Mouse (Mus musculus): ENCODE results near the gene RPS10-NUDT3.
A peak's percentile ranks its signal among the peaks of the same experiment; 100 is the strongest.
"Not testable (repeated sequence)": the region's sequence is repeated elsewhere in the genome, so short reads cannot be mapped to it uniquely, and the experiment has no call there.

RPS10-NUDT3 gene

GRCm38 (mm10) chr17:27642491-27643062 lies 7.6 kb upstream of the RPS10-NUDT3 start:
- no peak for DNase-seq (ENCODE audit: low spot score)

DNA sequence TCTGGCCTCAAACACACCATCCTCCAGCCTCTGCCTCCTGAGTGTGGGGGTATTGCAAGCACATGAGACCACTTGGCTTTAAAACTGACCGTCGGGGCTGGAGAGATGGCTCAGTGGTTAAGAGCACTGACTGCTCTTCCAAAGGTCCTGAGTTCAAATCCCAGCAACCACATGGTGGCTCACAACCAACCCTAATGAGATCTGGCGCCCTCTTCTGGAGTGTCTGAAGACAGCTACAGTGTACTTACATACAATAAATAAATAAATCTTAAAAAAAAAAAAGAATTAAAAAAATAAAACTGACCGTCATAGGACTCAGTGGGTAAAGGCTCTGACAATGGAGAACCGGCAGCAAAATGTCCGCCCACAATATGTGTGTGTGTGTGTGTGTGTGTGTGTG lies 4.8 kb upstream of the RPS10-NUDT3 start:
- DNase-seq (ENCODE audit: low spot score): not testable (repeated sequence)

DNA sequence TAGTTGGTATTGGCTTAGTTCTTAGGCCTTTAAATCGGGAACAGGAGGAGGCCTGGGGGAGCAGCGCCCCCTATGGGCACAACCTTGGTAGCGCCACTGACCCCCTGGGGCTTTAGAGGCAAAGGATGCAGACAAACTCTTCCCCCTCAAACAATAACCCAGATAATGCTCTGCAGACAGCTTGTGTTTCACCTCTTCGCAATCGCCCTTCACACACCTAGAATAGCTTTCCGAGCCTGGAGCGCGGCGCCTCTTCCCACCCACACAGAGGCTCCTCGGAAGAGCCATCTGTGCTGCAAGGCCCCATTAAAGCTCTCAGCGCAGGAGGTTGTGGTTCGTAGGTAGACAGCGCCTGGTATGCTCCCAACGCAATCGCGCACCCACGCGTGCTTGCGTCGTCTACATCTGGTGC lies 3.9 kb upstream of the RPS10-NUDT3 start:
- DNase-seq (ENCODE audit: low spot score): peak; percentile 26

DNA sequence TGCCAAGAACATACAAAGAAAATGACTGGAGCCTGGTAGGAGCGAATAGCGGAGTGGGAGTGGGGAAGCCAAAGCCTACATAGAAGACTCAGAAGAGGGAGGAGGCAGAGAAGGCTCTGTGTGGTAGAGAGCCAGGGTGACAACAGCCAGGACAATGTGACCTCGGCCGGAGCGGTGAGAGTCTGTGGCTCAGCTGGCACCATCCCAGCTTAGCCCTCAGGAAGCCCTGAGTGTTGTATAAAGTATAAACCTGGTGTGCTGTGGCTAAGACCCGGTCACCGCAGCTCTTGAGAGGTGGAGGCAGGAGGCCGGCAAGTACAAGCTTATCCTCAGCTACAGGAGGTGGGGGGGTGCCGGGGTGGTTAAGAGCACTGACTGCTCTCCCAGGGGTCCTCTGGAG lies 2.3 kb upstream of the RPS10-NUDT3 start:
- no peak for DNase-seq (ENCODE audit: low spot score)

DNA sequence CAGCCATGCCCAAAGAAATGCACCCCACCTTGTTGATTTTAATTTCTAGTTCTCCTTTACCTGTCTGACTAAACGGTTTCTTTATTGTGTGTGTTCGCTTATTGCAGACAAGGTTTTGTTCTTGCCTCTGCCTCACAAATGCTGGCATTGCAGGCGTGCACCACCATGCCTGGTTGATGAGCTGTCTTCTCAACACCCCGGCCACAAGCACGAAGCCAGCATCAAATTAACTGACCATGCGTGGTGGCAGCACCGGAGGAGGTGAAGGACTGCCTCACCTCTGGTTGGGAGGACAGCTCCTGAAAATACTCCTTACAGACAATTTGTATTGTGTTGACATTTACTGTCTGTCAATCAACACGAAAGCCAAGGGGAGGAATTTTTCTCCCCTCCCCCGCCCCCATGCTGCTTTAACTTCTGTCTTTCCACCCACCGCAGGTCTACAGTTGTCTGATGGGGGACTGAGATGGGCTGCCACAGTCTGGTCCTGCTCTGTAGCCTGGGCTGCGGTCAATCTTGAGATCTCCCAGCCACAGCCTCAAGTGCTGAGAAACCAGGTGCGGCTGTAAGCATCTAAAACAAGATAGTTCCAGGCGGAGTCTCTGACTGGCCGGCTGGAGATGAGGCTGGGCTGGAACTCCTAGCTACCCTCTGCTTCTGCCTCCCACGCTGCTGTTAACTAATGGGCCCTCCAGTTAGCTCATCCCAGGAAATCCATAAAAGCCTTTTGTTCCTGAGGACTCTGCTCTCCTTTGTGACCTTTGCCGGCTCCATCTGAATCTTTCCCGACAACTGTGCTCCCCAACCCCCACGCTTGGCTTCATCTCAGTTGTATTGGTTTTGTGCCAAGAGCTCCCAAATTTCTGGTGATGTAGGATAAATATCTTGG lies 1.4 kb upstream of the RPS10-NUDT3 start, which contains the start of gene Rps10:
TSS of gene Rps10 (minus strand) at position 538 of the 889 bp plus-strand sequence.
- DNase-seq (ENCODE audit: low spot score): no peak

DNA sequence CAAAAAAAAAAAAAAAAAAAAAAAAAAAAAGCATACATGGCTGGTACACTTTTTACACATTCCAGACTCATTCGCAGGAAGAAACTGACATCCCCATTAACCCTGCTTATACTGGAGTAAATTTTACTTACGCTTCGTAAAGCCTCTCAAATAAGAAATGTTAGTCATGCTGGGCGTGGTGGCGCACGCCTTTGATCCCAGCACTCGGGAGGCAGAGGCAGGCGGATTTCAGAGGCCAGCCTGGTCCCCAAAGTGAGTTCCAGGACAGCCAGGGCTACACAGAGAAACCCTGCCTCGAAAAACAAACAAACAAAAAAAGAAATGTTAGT lies 517 bp upstream of the RPS10-NUDT3 start:
- peak; percentile 31 for DNase-seq (ENCODE audit: low spot score)

DNA sequence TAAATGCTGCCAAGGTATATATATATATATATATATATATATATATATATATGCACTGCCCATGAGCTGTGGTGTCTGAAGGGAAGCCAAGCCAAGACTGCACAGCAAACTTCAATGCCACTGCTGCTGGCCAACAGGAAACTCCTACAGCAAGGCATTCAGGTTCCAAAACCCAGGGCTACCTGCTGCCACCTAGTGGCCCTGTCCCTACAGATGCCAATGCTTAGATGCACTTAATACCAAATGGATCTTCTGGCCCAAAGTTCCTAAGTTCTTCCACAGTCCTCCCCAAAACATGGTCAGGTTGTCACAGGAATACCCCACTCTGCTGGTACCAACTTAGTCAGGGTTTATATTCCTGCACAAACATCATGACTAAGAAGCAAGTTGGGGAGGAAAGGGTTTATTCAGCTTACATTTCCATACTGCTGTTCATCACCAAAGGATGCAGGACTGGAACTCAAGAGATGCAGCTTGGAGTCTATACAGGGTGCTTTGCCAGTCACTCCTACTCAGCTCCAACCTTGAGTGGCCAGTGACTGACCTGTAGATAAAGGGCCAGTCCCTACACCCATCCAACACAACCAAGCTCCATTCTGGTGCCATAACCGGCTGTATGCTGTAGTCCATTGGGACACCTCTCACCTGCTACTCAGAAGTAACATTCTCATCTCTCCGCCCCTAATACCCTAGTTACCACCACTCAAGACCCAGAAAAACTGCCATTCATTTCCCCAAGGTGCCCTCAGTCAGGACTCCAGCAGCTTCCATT lies 5.6 kb downstream of the RPS10-NUDT3 start:
- peak; percentile 61 for DNase-seq (ENCODE audit: low spot score)

GRCm38 (mm10) chr17:27628376-27628775 lies 6.6 kb downstream of the RPS10-NUDT3 start:
- DNase-seq (ENCODE audit: low spot score): no peak

GRCm38 (mm10) chr17:27627451-27627850 lies 7.6 kb downstream of the RPS10-NUDT3 start:
- no peak for DNase-seq (ENCODE audit: low spot score)

DNA sequence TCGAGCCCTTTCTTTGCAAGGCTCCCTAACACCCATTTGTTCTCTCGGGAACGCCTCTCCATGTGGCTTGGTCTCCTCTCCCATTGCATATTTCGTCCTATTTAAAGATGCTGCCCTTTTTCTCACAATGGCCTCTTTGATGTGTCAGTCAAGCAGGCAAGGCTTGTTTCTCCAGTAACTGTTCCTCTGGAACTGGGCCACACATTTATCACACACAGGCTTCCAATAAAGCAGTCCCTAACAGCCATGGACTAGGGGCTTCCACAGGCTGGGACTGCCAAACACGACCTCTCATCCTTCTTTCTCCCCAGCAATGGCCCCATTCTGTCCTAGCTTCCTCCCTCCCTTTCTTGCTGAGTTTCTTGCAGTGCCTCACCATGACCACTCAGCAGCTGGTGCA lies 8.3 kb downstream of the RPS10-NUDT3 start:
- no peak for DNase-seq (ENCODE audit: low spot score)

GRCm38 (mm10) chr17:27625455-27626251 lies 9.4 kb downstream of the RPS10-NUDT3 start:
- no peak for DNase-seq (ENCODE audit: low spot score)

- peak; percentile 84 for DNase-seq (ENCODE audit: low spot score)
Observed at GRCm38 (mm10) chr17:27623360-27624326, 11.4 kb downstream of the RPS10-NUDT3 start, which contains the start of gene Nudt3. TSS of gene Nudt3 (minus strand) at chr17:27623495.

DNA sequence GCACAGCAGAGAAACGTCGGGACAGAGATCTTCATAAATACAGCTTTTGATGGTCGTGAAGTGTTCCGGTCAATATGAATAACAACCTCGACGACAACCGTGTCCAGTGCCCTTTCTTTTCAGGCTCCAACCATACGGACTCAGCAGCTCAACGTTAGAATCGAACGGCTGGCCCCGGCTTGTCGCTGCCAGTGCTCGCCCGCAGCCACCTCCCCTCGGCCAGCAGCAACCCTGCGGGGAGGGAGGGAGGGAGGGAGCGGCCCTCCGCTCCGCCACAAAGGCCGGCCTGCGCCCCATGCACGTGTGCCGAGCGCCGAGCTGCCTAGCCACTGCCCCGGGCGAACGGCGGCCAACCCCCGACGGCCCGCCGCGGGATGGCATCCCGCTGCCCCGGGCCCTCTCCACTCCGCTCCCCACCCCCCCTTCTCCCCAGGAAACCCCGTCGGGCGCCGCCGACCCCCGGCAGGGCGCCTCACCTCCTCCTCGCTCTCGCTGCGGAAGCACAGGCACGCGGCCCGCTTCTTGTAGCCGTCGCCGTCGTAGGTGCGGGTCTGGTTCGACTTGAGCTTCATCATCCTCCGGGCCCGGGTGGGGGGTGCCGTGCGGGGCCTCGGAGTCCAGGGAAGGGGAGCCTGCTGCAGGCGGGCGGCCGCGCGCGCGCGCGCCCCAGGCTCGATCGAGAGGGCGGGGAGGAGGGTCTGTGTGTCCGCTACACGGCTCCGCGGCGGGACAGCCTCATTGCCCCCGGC lies 12.2 kb downstream of the RPS10-NUDT3 start:
- DNase-seq (ENCODE audit: low spot score): peak; percentile 21

GRCm38 (mm10) chr17:27621705-27622531 lies 13.1 kb downstream of the RPS10-NUDT3 start:
- DNase-seq (ENCODE audit: low spot score): no peak

DNA sequence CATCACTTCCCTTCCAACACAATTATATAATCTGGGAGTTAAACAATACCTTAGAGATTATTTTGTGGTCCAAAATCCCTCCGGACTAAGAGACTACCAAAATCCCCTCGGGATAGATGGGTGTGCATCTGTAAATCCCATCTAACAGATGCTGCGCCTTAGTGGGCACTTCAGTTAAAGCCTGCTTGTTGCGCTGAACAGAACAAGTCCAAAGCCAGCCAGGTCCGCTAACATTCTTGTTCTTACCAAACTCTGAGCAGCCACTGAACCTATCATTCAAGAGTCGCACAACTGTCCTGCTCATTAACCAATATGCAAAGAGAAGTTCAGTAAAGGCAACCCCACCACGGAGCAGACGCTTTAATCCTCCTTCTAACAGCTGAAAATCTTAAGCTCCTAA lies 13.9 kb downstream of the RPS10-NUDT3 start:
- DNase-seq (ENCODE audit: low spot score): no peak

GRCm38 (mm10) chr17:27615388-27615787 lies 19.6 kb downstream of the RPS10-NUDT3 start:
- DNase-seq (ENCODE audit: low spot score): no peak

DNA sequence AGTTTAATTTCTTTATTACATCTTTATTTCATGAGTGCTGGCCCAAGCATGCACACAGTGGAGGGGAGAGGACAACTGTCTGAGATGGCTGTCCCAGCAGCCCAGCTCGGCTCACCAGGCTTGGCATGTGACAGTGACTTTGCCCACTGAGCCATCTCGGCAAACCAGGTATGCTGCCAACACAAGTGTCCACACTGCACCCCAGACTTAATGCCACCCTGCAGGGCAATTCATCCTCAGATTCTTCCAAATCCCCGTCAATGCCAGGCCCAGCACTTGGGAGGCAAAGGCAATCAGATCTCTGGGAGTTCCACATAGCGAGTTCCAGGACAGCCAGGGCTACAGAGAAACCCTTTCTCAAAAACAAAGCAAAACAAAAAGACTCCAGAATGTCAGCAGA lies 22.0 kb downstream of the RPS10-NUDT3 start:
- DNase-seq (ENCODE audit: low spot score): no peak

GRCm38 (mm10) chr17:27611994-27612393 lies 23.0 kb downstream of the RPS10-NUDT3 start:
- DNase-seq (ENCODE audit: low spot score): no peak

GRCm38 (mm10) chr17:27611519-27611884 lies 23.5 kb downstream of the RPS10-NUDT3 start:
- no peak for DNase-seq (ENCODE audit: low spot score)
